Mouse (Mus musculus): ENCODE results near the gene Ubtd2. TPM values are rescaled to one million over a fixed set of nuclear protein-coding genes. Genes with fewer than 3 reads are reported as not detected.

Gene Ubtd2
- polyA plus RNA-seq, 1 experiment from 2014 or later: 57.3 TPM

DNA sequence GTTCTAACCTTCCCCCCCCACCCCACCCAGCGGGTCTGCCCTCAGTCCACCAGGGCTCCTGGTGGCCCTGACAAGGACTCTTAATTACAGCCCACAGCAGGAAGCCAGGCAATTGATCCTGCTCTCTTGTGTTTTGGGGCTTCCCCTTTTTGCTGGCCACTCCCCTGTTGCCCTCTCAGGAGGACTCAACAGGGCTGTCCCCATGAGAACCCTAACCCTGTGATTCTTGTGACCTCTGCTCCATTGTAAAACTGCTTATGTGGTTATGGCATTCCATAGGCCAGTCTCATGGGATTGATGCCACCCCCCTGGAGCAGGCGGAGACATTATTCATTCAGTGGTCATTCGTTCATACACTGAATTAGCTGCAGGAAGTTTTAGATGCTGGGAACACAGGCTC, 108.5 kb downstream of the Ubtd2 start:
- 57% methylated on average over 3 of the region's 3 CpGs for WGBS
- Histone ChIP-seq H3K9me3 (ENCODE audit: low read depth, low read length) (no peaks in the 10 kb centered on the region), H3K4me2 (no peak overlapping the region), H3K27me3 (ENCODE audit: insufficient read depth, low read length) (no peaks in the 10 kb centered on the region), H3K36me3 (ENCODE audit: insufficient read depth) (no peaks in the 10 kb centered on the region), H3K9ac (no peak overlapping the region), H3K4me1 (ENCODE audit: insufficient read depth) (0 out of 2 replicates have a peak, but pooled peaks cover 3% of the 10 kb centered on the region), H3K27ac (ENCODE audit: low read depth) (no peak overlapping the region), H3K4me3 (ENCODE audit: low read depth, low read length) (no peak overlapping the region)
- DNase-seq (no peak), ATAC-seq (ENCODE audit: insufficient read depth) (no peak)
- TF ChIP-seq CTCF (IDR thresholded peaks at IDR 0.05; ENCODE audit: low read depth): no peak

DNA sequence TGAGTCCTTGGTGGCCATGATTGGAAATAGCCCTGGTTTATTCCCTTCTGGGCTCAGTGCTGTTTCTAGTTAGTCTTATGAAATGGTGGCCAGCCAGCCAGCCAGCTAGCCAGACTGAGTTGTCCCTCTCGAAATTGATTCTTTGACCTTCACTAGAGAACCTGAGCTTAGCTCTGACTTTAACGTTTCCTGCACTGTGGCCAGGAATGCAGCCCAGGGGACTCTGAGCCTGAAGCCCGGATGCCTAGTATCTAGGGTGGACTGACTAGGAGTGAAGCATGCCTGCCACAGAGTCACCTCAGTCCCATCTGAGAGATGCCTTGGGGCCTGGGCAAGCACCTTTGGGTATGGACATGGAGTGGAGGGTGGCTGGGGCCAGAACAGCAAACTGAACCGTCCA, 109.5 kb downstream of the Ubtd2 start:
- ATAC-seq (ENCODE audit: insufficient read depth): no peak
- no peak overlapping the region for H3K4me2 ChIP-seq
- no peak for DNase-seq
- no peaks in the 10 kb centered on the region for H3K9me3 ChIP-seq (ENCODE audit: low read depth, low read length)
- no peak for TF ChIP-seq CTCF (IDR thresholded peaks at IDR 0.05; ENCODE audit: low read depth)
- no peak overlapping the region for H3K27ac ChIP-seq (ENCODE audit: low read depth)
- WGBS: 52% methylated on average over 4 of the region's 4 CpGs
- no peaks in the 10 kb centered on the region for H3K27me3 ChIP-seq (ENCODE audit: insufficient read depth, low read length)
- H3K9ac ChIP-seq: no peak overlapping the region
- H3K4me1 ChIP-seq (ENCODE audit: insufficient read depth): 0 out of 2 replicates have a peak, but pooled peaks cover 3% of the 10 kb centered on the region
- H3K4me3 ChIP-seq (ENCODE audit: low read depth, low read length): no peak overlapping the region
- H3K36me3 ChIP-seq (ENCODE audit: insufficient read depth): no peaks in the 10 kb centered on the region

DNA sequence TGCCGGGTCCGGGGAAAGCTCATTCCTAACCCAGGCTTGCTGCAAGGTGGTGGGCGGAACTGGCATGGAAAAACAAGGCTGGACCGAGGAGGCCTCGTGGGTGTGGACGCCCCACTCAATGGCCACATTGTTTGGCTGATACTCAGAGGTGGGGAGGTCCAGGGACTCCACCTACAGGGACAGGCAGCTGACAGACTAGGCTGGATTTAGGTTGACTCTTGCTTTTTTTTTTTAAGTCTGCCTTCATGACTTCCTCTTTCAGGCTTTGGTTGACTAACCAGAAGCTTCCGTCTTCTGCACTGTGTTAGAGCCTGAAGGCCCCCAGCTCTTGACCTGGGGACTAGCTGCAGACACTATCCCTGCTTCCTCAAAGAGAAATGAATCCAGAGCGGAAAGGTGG, 109.9 kb downstream of the Ubtd2 start:
- TF ChIP-seq CTCF (IDR thresholded peaks at IDR 0.05; ENCODE audit: low read depth): no peak
- Histone ChIP-seq H3K9me3 (ENCODE audit: low read depth, low read length) (no peaks in the 10 kb centered on the region), H3K36me3 (ENCODE audit: insufficient read depth) (no peaks in the 10 kb centered on the region), H3K4me3 (ENCODE audit: low read depth, low read length) (no peak overlapping the region), H3K27me3 (ENCODE audit: insufficient read depth, low read length) (no peaks in the 10 kb centered on the region), H3K4me2 (no peak overlapping the region), H3K9ac (no peak overlapping the region), H3K27ac (ENCODE audit: low read depth) (no peak overlapping the region), H3K4me1 (ENCODE audit: insufficient read depth) (0 out of 2 replicates have a peak, but pooled peaks cover 3% of the 10 kb centered on the region)
- DNase-seq (no peak), ATAC-seq (ENCODE audit: insufficient read depth) (no peak)
- WGBS: 45% methylated on average over 8 of the region's 8 CpGs

DNA sequence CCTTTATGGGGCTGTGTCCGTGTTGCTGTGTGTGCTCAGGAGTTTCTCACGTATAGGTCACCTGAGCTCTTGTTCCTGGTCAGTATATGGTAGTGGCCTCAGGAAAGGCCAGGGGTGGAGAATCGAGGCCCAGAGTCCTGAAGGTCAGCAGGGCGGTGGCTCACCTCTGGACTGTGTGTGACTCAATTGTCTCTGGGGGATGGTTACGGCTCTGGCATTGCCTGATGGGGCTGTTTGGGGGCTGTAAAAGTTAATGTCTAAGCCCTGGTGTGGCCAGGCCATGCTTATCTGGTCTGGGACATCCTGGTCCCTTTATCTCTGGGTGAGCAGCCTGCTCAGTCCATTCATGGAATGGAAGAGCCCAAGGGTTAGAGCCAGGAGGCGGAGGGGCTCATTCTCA, 111.0 kb downstream of the Ubtd2 start:
- no peak overlapping the region for H3K4me2 ChIP-seq
- H3K9ac ChIP-seq: no peak overlapping the region
- TF ChIP-seq CTCF (IDR thresholded peaks at IDR 0.05; ENCODE audit: low read depth): no peak
- WGBS: 87% methylated on average over 6 of the region's 6 CpGs
- no peaks in the 10 kb centered on the region for H3K9me3 ChIP-seq (ENCODE audit: low read depth, low read length)
- 0 out of 2 replicates have a peak, but pooled peaks cover 3% of the 10 kb centered on the region for H3K4me1 ChIP-seq (ENCODE audit: insufficient read depth)
- no peaks in the 10 kb centered on the region for H3K36me3 ChIP-seq (ENCODE audit: insufficient read depth)
- no peak for DNase-seq
- no peak overlapping the region for H3K27ac ChIP-seq (ENCODE audit: low read depth)
- ATAC-seq (ENCODE audit: insufficient read depth): no peak
- H3K4me3 ChIP-seq (ENCODE audit: low read depth, low read length): no peak overlapping the region
- H3K27me3 ChIP-seq (ENCODE audit: insufficient read depth, low read length): no peaks in the 10 kb centered on the region

Other genes with a start within 250 kb of the Ubtd2 start
- 62.8 and 71.4 TPM in 2 replicates for gene Snrnp25, start 250.0 kb upstream of the Ubtd2 start, polyA plus RNA-seq (2014; fragmentation: Nextera tagmentation; extraction: Ambion mirVana)
- gene Rhbdf1, start 233.1 kb upstream of the Ubtd2 start, polyA plus RNA-seq (2014; fragmentation: Nextera tagmentation; extraction: Ambion mirVana): 52.8 and 63.9 TPM in 2 replicates
- 39.6 and 42.2 TPM in 2 replicates for gene Mpg, start 228.9 kb upstream of the Ubtd2 start, polyA plus RNA-seq (2014; fragmentation: Nextera tagmentation; extraction: Ambion mirVana)
- 44.0 and 46.3 TPM in 2 replicates for gene Nprl3, start 187.7 kb upstream of the Ubtd2 start, polyA plus RNA-seq (2014; fragmentation: Nextera tagmentation; extraction: Ambion mirVana)
- 211 and 266 TPM in 2 replicates for gene Hba-x, start 179.0 kb upstream of the Ubtd2 start, polyA plus RNA-seq (2014; fragmentation: Nextera tagmentation; extraction: Ambion mirVana)
- gene Hba-a1, start 171.9 kb upstream of the Ubtd2 start, polyA plus RNA-seq (2014; fragmentation: Nextera tagmentation; extraction: Ambion mirVana): 4,575 and 4,689 TPM in 2 replicates
- 1.8 and 2.1 TPM in 2 replicates for gene Hbq1b, start 168.4 kb upstream of the Ubtd2 start, polyA plus RNA-seq (2014; fragmentation: Nextera tagmentation; extraction: Ambion mirVana)
- gene Hba-a2, start 158.9 kb upstream of the Ubtd2 start, polyA plus RNA-seq (2014; fragmentation: Nextera tagmentation; extraction: Ambion mirVana): 11,972 and 11,979 TPM in 2 replicates
- 0.45 and 0.83 TPM in 2 replicates for gene Hbq1a, start 155.3 kb upstream of the Ubtd2 start, polyA plus RNA-seq (2014; fragmentation: Nextera tagmentation; extraction: Ambion mirVana)
- gene Sh3pxd2b, start 107.5 kb upstream of the Ubtd2 start, polyA plus RNA-seq (2014; fragmentation: Nextera tagmentation; extraction: Ambion mirVana): 31.2 and 31.7 TPM in 2 replicates
- gene Efcab9, start 76.7 kb downstream of the Ubtd2 start, polyA plus RNA-seq (2014; fragmentation: Nextera tagmentation; extraction: Ambion mirVana): 0.37 TPM in 1 of 2 replicates, not detected in the other
- 1.9 and 2.0 TPM in 2 replicates for gene Stk10, start 77.9 kb downstream of the Ubtd2 start, polyA plus RNA-seq (2014; fragmentation: Nextera tagmentation; extraction: Ambion mirVana)
- gene Fbxw11, start 187.4 kb downstream of the Ubtd2 start, polyA plus RNA-seq (2014; fragmentation: Nextera tagmentation; extraction: Ambion mirVana): 82.6 and 89.5 TPM in 2 replicates

All from lung, embryonic 14.5 days (tissue).